Mouse (Mus musculus): ENCODE results near the gene Tpst1. TPM values are rescaled to one million over a fixed set of nuclear protein-coding genes. Genes with fewer than 3 reads are reported as not detected.

The Tpst1 gene
- polyA plus RNA-seq, 1 experiment, result 44.9 TPM

DNA sequence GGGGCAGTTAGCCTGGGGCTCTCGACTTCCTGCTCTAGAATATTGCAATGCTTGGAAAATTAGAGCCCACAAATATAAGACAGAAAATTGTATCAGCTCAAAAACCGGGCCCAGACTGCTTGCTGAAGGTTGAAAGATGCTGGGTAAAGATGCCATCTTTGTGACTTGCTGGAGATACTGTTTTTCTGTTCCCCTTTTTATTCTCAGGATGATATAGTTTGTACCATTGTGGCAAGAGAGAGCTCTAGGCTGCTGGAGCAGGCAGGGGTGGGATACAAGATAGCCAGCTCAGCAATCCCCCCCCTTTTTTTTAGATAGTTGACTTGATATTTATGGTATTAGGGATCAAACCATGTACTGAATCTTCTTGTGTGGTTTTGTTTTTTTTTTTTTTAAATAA lies 81.2 kb downstream of the Tpst1 start:
- H3K4me1 ChIP-seq (ENCODE audit: control insufficient read depth, insufficient read depth, low read length), result no peaks in the 10 kb centered on the region
- TF ChIP-seq POLR2A (IDR thresholded peaks at IDR 0.05; ENCODE audit: low read depth, low read length) (no peak), CTCF (IDR thresholded peaks at IDR 0.05; ENCODE audit: borderline replicate concordance, insufficient read depth, low read length) (no peak)

DNA sequence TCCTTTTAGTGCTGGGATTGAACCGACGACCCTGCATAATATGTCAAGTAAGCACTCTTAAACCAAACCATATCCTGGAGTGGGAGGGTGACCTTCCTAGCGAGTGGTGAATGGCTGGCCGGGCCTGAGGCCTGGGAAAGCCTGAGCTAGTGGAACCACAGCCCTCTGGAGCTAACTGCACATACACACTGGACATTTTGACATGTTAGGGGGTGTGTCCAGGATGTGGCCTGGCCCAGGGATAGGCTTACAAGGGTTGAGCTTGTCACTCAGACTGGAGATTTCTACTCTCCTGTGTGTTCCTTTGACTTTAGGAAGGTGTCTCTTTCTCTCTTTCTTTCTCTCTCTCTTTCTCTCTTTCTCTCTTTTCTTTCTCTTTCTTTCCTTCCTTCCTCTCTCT lies 85.4 kb downstream of the Tpst1 start:
- no peak overlapping the region for H3K4me3 ChIP-seq (ENCODE audit: insufficient read depth, low read length)
- TF ChIP-seq POLR2A (IDR thresholded peaks at IDR 0.05; ENCODE audit: low read depth, low read length) (no peak), CTCF (IDR thresholded peaks at IDR 0.05; ENCODE audit: borderline replicate concordance, insufficient read depth, low read length) (no peak)
- H3K4me1 ChIP-seq (ENCODE audit: control insufficient read depth, insufficient read depth, low read length), result no peaks in the 10 kb centered on the region
- H3K27ac ChIP-seq (ENCODE audit: insufficient read depth, low read length), result no peak overlapping the region

More for the DNA sequence above, 81.2 kb downstream of the Tpst1 start:
- no peak overlapping the region for H3K4me3 ChIP-seq (ENCODE audit: insufficient read depth, low read length)
- no peak overlapping the region for H3K27ac ChIP-seq (ENCODE audit: insufficient read depth, low read length)

DNA sequence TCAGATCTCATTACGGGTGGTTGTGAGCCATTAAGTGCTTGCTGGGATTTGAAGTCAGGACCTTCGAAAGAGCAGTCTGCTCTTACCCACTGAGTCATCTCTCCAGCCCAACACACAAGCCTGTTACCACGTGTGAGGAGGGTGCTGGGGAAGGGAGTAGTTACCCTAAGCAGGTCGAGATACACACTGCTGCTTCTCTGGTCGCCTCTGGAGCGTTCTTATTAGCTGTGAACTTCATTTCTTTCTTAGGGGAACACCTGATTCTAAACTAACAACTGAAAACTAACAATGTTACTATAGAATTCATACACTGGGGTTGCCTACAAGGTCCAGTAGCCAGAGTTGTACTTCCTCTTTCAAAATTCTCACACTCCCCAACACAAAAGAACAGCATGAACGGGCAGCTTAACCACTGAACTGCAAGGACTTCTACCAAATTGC lies 86.7 kb downstream of the Tpst1 start:
- H3K4me3 ChIP-seq (ENCODE audit: insufficient read depth, low read length), result no peak overlapping the region
- TF ChIP-seq CTCF (IDR thresholded peaks at IDR 0.05; ENCODE audit: borderline replicate concordance, insufficient read depth, low read length) (no peak), POLR2A (IDR thresholded peaks at IDR 0.05; ENCODE audit: low read depth, low read length) (no peak)
- no peaks in the 10 kb centered on the region for H3K4me1 ChIP-seq (ENCODE audit: control insufficient read depth, insufficient read depth, low read length)
- H3K27ac ChIP-seq (ENCODE audit: insufficient read depth, low read length), result no peak overlapping the region

DNA sequence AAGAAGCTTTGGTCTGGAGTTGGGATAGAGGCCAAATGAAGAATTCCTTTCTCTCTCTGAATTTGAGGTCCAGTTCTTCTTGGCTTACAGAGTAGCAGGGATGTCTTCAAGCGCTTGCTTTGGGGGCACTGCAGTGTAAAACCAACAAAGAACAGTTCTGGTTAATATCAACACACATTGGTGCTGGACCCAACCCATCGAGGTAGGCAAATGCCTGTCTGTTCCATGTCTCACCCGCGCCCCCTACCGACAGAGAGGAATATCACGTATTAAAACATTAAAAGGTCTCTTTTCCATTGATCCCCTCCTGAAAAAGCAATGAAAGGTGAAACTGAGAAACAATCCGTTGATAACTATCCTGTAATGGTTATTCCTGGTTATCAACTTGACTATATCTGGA lies 90.5 kb downstream of the Tpst1 start:
- TF ChIP-seq CTCF (IDR thresholded peaks at IDR 0.05; ENCODE audit: borderline replicate concordance, insufficient read depth, low read length) (peak; percentile 73; the same call in 1 of the 2 replicates), POLR2A (IDR thresholded peaks at IDR 0.05; ENCODE audit: low read depth, low read length) (no peak)
- Histone ChIP-seq H3K4me3 (ENCODE audit: insufficient read depth, low read length) (no peak overlapping the region), H3K4me1 (ENCODE audit: control insufficient read depth, insufficient read depth, low read length) (no peaks in the 10 kb centered on the region), H3K27ac (ENCODE audit: insufficient read depth, low read length) (no peak overlapping the region)

DNA sequence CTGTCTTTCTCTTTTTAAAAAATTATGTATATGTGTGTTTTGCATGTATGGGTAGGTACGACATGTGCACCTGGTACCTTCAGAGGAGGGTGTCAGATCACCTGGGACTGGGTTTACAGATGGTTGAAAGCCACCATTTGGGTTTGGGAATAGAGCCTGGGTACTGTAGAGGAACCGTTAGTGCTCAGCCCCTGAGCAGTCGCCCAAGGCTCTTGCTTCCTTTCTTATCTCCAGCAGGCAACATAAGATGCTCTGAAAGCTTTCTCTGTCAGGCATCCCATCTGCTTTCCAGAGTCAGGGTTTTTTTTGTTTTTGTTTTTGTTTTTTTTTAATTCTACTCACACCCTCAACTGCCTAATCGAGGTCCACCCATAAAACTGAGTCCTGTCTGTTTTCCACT lies 92.1 kb downstream of the Tpst1 start:
- Histone ChIP-seq H3K27ac (ENCODE audit: insufficient read depth, low read length) (no peak overlapping the region), H3K4me3 (ENCODE audit: insufficient read depth, low read length) (no peak overlapping the region)
- TF ChIP-seq CTCF (IDR thresholded peaks at IDR 0.05; ENCODE audit: borderline replicate concordance, insufficient read depth, low read length) (no peak), POLR2A (IDR thresholded peaks at IDR 0.05; ENCODE audit: low read depth, low read length) (no peak)

DNA sequence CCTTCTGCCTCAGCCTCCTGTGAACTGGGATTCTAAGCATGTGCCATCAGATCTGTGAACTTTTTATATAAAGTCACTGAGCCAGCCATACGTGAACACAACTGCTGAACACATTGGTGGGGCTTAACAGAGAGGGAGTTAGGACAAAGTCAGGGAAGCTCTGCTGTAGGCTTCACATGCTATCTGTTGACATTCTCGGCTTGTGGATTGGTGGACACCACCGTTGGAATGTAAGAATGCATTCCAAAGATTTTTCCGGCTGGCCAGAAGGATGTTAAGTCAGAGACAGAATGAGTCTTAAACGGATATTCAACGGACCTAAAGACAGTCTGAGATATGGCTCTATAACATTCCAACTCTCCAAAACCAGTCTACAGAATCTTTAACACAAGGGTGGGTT lies 96.0 kb downstream of the Tpst1 start:
- Histone ChIP-seq H3K27ac (ENCODE audit: insufficient read depth, low read length) (peak overlapping the region; percentile 60), H3K4me1 (ENCODE audit: control insufficient read depth, insufficient read depth, low read length) (peaks cover 10% of the 10 kb centered on the region; the same call in 1 of the 2 replicates), H3K4me3 (ENCODE audit: insufficient read depth, low read length) (no peak overlapping the region)
- TF ChIP-seq CTCF (IDR thresholded peaks at IDR 0.05; ENCODE audit: borderline replicate concordance, insufficient read depth, low read length) (no peak), POLR2A (IDR thresholded peaks at IDR 0.05; ENCODE audit: low read depth, low read length) (no peak)

More for the DNA sequence above, 92.1 kb downstream of the Tpst1 start:
- 0 out of 2 replicates have a peak, but pooled peaks cover 1% of the 10 kb centered on the region for H3K4me1 ChIP-seq (ENCODE audit: control insufficient read depth, insufficient read depth, low read length)

DNA sequence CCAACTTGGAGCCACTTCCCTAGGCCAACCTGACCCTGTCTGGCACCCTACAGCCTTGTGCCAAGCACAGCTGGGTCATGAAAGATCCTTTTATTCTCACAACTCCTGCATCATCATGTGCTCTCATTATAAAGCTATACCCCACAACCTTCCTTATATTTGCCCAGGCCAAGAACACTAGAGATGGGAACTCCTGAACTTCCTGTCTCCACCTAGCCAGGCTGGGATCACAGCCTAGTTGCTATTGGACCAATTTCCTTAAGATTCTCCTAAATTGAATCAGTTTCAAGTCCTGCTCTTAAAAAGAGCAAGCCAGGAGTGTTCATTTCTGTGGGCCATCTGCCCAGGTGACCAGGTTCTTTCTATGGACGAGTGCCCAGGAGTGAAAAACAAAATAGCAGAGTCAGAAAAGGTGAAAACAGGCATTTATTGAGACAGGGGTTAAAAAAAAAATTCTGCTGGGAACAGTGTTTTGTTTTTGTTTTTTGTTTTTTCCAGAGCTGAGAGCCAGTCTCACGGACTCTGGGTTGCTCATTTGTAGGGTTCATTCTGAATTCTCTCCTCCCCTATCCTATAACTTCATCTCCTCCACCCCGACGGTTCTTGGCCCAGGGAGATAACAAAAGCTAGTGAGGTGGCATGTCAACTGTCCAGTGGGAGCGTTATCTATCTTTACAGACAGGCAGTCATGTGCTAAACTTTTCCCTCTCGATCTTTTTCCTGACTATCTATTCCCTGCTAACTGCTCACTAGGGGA lies 97.7 kb downstream of the Tpst1 start:
- Histone ChIP-seq H3K4me3 (ENCODE audit: insufficient read depth, low read length) (peak overlapping the region; percentile 47), H3K27ac (ENCODE audit: insufficient read depth, low read length) (peak overlapping the region; percentile 56)
- no peak for TF ChIP-seq CTCF (IDR thresholded peaks at IDR 0.05; ENCODE audit: borderline replicate concordance, insufficient read depth, low read length)
- TF ChIP-seq POLR2A (IDR thresholded peaks at IDR 0.05; ENCODE audit: low read depth, low read length), result no peak; the same call in 1 of the 2 replicates

DNA sequence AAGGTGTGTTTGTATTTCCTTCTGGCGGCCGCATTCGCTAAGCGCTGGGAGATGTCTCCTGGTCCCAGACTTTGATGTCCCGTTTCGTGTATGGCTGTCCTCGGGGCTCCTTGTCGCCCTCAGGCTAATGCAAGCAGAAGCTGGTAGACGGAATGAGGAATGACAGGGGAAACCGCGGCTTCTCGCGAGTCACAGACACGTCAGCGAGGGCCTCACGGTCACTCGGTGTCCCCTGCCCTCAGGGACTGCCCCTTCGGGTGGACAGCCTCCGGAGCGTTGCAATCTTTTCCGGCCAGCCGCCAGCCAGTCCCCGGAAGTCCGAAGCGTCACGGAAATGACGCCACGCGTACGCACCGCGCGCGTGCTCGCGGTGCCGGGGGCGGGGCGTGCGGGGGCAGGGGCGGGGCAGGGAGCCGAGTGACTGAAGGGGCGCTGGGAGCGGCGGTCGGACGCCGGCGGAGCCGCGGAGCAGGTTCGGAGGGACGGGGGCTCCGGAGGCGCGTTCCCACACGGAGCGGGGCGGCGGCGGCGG lies 98.4 kb downstream of the Tpst1 start, which contains the start of gene Rabgef1:
TSS of gene Rabgef1 (plus strand) at position 376 of the 532 bp plus-strand sequence.
- Histone ChIP-seq H3K27ac (ENCODE audit: insufficient read depth, low read length) (peak within 1 kb of the TSS; percentile 61), H3K4me1 (ENCODE audit: control insufficient read depth, insufficient read depth, low read length) (peaks cover 11% of the 10 kb centered on the region; the same call in 1 of the 2 replicates), H3K4me3 (ENCODE audit: insufficient read depth, low read length) (peak within 1 kb of the TSS; percentile 96)
- TF ChIP-seq CTCF (IDR thresholded peaks at IDR 0.05; ENCODE audit: borderline replicate concordance, insufficient read depth, low read length) (no peak), POLR2A (IDR thresholded peaks at IDR 0.05; ENCODE audit: low read depth, low read length) (peak; percentile 99)

More for the DNA sequence above, 97.7 kb downstream of the Tpst1 start:
- H3K4me1 ChIP-seq (ENCODE audit: control insufficient read depth, insufficient read depth, low read length), result peaks cover 11% of the 10 kb centered on the region; the same call in 1 of the 2 replicates

DNA sequence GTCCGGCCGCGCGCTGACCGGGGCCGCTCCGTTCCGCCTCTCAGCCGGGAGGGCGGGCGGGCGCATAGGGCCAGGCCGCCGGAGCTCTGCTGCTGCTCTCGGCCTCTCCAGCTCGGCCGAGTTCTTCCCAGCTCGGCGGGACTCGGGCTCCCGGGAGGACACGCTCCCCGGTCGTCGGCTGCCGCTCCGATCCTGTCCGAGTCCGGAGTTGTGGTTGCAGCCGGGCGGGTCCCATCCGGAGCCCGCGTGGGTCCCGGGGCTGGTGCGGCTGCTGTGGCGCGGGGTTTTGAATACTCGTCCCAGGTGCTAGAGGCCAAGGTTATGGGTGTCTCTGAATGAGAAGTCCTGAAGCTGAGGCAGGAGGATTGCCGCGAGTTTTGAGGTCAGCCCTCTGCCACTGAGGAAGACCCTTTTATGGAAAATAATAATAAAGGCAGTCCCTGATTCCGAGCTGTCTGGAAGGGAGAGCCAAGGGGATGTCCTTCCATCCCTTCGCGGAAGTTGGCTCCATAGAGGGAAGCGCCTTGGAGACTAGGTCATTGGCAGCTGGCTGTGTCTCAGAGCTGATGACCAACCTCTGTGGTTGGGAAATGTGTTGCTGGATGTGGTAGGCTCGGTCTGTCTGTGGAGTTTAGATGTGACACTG lies 99.0 kb downstream of the Tpst1 start:
- Histone ChIP-seq H3K4me1 (ENCODE audit: control insufficient read depth, insufficient read depth, low read length) (peaks cover 11% of the 10 kb centered on the region; the same call in 1 of the 2 replicates), H3K27ac (ENCODE audit: insufficient read depth, low read length) (peak overlapping the region; percentile 61), H3K4me3 (ENCODE audit: insufficient read depth, low read length) (peak overlapping the region; percentile 96)
- 0 out of 2 replicates have a peak, but pooled peaks have one; percentile 14 for TF ChIP-seq POLR2A (IDR thresholded peaks at IDR 0.05; ENCODE audit: low read depth, low read length)
- TF ChIP-seq CTCF (IDR thresholded peaks at IDR 0.05; ENCODE audit: borderline replicate concordance, insufficient read depth, low read length), result no peak
